Mouse (Mus musculus): Measurements from ENCODE around the gene Yrdc.

DNA sequence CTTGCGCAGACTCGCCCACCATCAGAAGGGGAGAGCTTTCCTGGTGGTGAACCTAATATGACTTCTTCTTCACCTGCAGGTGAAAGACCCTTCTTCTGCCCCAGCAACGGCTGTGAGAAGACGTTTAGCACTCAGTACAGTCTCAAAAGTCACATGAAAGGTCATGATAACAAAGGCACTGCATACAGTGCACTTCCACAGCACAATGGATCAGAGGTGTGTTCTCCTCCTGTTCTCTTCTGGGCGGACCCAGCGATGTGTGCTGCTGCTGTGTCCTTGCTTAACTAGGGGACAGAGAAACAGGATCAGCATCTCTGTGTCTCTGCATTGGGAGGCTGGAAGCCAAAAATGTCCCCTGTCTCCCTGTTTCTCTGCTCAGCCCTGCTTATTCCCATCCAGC lies 25.5 kb upstream of the Yrdc start:
- TF ChIP-seq POLR2A (IDR thresholded peaks at IDR 0.05; ENCODE audit: borderline replicate concordance, control insufficient read depth, low read depth, low read length) (no peak), CTCF (IDR thresholded peaks at IDR 0.05; ENCODE audit: control insufficient read depth, insufficient read depth, low read length) (no peak)
